Mouse (Mus musculus) embryo, embryonic 9.5 days (tissue): ENCODE data around the gene Nr2f6.
"Not testable (repeated sequence)": the region's sequence is repeated elsewhere in the genome, so short reads cannot be mapped to it uniquely, and the experiment has no call there.

Experiments used
- DNase-seq: peaks from one replicate; pipeline ENCODE4 v3.0.0-alpha.2; 2017; ENCODE audit errors: extremely low spot score

The Nr2f6 gene

GRCm38 (mm10) chr8:71367529-71368176 is 14.1 kb downstream of the Nr2f6 start:
- DNase-seq: no peak

DNA sequence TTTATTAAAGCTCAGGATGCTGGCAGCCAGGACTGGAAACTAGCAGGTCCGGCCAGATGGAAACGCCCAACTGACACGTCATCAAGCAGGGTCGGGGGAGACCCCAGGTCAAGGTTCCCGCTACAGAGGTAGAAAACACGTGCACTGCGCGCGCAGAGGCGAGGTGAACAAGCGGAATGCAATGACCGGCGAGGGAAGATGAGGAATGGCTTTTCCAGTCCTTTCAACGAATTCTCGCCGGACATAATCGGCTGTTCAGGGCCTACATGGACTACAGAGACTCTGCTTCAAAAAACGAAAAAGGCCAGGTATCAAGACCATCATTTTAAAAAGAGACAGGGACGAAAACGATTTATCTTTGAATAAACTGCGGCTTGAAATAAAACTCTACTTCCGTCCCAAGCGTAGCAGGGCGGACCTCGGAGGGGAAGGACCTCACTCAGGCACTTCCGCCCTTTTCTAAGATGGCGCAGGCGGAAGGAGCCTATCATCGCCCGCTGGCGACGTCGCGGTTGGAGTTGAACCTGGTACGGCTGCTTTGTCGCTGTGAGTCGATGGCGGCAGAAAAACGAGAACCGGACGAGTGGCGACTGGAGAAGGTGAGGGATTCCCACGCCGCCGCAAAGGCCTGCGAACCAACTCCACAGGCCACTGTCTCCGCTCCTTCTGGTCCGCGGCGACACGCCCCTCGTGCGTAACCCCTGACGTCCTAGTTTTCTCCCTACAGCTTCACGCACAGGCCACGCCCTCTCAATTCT is 14.8 kb downstream of the Nr2f6 start, which contains the start of gene Use1:
Use1 (plus strand) TSS at position 78 of the 758 bp plus-strand sequence.
- DNase-seq: peak; percentile 92

DNA sequence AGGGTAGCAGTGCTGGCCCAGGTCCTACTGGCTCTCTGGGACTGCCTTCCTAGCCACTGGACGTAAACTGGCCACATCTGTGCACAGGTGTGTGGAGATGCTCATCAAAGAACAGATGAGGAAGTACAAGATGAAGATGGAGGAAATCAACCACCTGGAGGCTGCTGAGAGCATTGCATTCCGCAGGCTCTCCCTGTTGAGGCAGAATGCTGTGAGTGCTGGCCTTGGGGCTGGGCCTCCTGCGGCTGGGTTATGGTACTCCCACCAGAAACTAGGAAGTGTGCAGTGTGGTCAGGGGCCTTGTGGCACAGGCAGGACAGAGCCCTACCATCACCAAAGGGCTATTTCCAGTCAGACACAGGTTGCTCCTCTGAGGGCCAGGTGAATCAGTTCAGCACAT is 23.7 kb downstream of the Nr2f6 start:
- no peak for DNase-seq

DNA sequence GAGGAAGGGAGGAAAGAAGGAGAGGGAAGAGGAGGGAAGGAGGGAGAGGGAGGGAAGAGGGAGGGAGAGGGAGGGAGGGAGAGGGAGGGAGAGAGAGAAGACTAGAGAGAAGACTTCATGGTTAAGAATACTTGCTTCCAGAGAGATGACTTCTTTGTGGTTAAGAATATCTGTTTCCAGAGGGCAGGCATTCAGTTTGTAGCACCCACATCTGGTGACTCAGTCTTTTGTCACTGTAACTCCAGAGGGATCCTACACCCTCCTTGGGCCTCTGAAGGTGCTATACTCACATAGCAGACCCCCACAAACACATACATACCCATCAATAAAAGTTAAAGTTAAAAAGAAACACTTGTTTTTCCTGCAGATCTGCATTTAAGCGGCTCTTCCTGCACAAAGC is 30.2 kb downstream of the Nr2f6 start:
- DNase-seq: no peak

GRCm38 (mm10) chr8:71351117-71351516 is 30.6 kb downstream of the Nr2f6 start:
- DNase-seq: no peak

DNA sequence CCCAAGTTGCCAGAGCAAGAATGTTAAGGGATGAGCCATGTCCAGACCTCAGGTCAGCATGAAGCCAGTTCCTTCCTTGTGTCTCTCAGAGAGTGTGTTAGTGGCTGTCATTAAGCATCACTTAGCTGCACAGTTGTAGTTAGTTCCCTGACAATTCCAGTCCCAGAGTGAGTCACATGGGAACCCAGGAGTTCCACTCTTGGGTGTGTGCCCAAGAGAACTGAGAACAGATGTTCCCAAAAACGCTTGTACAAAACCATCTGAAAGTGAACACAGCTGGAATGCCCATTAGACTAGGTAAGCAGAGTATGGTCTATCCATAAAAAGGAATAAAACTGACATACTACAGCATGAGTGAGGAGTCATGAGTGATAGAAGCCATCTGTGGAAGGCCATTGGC is 35.2 kb downstream of the Nr2f6 start:
- DNase-seq: no peak

DNA sequence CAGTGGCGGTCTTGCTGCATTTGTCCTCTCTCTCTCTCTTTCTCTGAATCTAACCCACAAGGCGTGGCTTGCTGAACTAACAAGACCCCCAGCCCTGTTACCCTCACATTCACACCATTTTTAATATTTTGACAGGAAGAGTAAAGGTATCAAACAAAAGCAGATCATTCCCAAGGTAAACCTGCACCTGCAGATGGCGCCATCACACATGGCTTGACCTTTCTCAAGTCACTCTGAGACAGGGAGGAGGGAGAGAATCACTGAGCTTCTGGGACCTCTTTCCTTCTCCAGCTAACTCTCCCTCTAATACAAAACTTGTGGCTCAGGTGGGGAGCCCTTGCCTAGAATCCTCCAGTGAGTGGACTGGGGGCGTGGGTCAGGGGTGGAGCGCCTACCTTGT is 41.1 kb downstream of the Nr2f6 start:
- DNase-seq: peak; percentile 37

GRCm38 (mm10) chr8:71337834-71338233 is 43.9 kb downstream of the Nr2f6 start:
- DNase-seq: not testable (repeated sequence)

DNA sequence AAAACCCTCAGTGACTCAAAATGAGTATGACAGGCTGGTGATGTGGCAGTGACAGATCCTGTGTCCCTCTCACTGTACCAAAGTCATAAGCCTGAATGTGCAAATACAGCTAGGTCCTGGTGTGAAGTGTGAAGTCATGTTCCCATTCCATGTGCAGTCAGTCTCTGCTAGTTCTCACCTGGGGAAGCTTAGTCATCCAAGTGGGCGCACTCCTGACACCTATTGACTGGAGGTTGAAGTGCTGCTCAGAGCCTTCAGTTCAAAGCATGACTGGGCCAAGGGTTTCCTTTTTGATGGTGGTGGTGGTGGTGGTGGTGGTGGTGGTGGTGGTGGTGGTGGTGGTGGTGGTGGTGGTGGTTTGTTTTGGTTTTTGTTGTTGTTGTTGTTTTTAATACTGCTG is 56.9 kb downstream of the Nr2f6 start:
- DNase-seq: no peak
